ENCODE assay signal across 24 mouse cellular contexts in the genomic region with DNA sequence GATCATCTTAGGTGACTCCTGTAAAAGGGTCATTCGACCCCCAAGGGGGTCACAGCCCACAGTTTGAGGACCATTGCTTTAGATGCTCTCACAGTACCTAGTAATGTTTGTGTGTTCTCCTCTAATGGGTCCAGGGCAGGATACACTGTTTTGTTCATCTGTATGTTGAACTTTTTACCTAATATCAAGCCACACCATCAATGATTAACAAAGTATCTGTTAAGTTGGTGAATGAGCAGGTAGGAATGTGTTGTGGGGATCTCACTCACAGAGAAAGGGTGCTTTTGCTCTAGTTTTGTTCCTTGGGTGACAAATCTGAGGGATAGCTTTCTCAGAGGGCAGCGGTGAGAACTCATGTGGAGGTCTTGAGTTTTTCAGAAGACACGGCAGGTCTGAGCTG.
DNase-seq lines count a peak whose midpoint lies in the region; ATAC-seq lines count a peak whose summit lies in the region.
"Had no signal": no experiment of that assay in that cellular context is flagged by ENCODE, and none has a peak within 500 bp of the region (broad histone marks: within the 10 kb centered on the region; RNA-seq: fewer than 3 reads in every experiment).

No protein-coding gene starts in this region.

- no peak for DNase-seq in hindbrain, embryonic 14.5 days (ENCODE audit: low spot score)
- DNase-seq in kidney, adult 8-10 months = peak; percentile 22 to 60
- DNase-seq in frontal cortex, postnatal 36 days (ENCODE audit: low spot score in 2 of 2) = no peak
- DNase-seq: adrenal gland, adult 8-10 months; cerebellum, adult 2 months; cerebellum, postnatal 14 days; heart, postnatal 14 days; layer of hippocampus, postnatal 36 days; left cerebral cortex, postnatal 4 days; lung, adult 2 months; lung, postnatal 14 days; midbrain, embryonic 14.5 days; right cerebral cortex, postnatal 25 days; spleen, adult 18-20 months; thymus, postnatal 14 days had no signal

- peaks cover 61% of the 10 kb centered on the region for H3K4me1 ChIP-seq in hindbrain, embryonic 13.5 days (replicated peaks)
- peaks cover 42% of the 10 kb centered on the region for H3K4me1 ChIP-seq in hindbrain, embryonic 14.5 days (replicated peaks; ENCODE audit: control insufficient read depth, insufficient read depth, low read length)
- peaks cover 15% of the 10 kb centered on the region for H3K4me1 ChIP-seq in kidney, embryonic 15.5 days
- no peaks in the 10 kb centered on the region; the same call in 1 of the 2 replicates for H3K4me1 ChIP-seq in liver, embryonic 16.5 days (ENCODE audit: control insufficient read depth, low read depth, low read length)
- H3K4me1 ChIP-seq in liver, embryonic 12.5 days = no peaks in the 10 kb centered on the region

- no peak overlapping the region for H3K9ac ChIP-seq in hindbrain, embryonic 13.5 days
- no peak overlapping the region for H3K9ac ChIP-seq in hindbrain, embryonic 14.5 days
- no peak overlapping the region for H3K9ac ChIP-seq in kidney, embryonic 15.5 days
- no peak overlapping the region for H3K9ac ChIP-seq in liver, embryonic 16.5 days (ENCODE audit: low read depth, low read length)
- H3K9ac ChIP-seq in liver, embryonic 12.5 days = no peak overlapping the region
- H3K9ac ChIP-seq: limb, embryonic 15.5 days had no signal

- WGBS in hindbrain, embryonic 13.5 days = 81% methylated on average over 3 of the region's 3 CpGs
- 79% methylated on average over 3 of the region's 3 CpGs for WGBS in hindbrain, embryonic 14.5 days
- WGBS in kidney, embryonic 15.5 days = 77% methylated on average over 3 of the region's 3 CpGs
- WGBS in liver, embryonic 16.5 days (ENCODE audit: insufficient replicate concordance) = 57% methylated on average over 3 of the region's 3 CpGs
- 57% methylated on average over 3 of the region's 3 CpGs for WGBS in liver, embryonic 12.5 days (ENCODE audit: insufficient replicate concordance)

- no peak overlapping the region for H3K4me2 ChIP-seq in hindbrain, embryonic 13.5 days
- H3K4me2 ChIP-seq in hindbrain, embryonic 14.5 days (replicated peaks) = no peak overlapping the region
- H3K4me2 ChIP-seq in kidney, embryonic 15.5 days = no peak overlapping the region
- peak overlapping the region; percentile 8; the same call in 1 of the 2 replicates for H3K4me2 ChIP-seq in liver, embryonic 16.5 days (ENCODE audit: low read depth, low read length)
- no peak overlapping the region for H3K4me2 ChIP-seq in liver, embryonic 12.5 days
- H3K4me2 ChIP-seq: limb, embryonic 15.5 days had no signal

- H3K4me3 ChIP-seq in hindbrain, embryonic 13.5 days = no peak overlapping the region
- no peak overlapping the region for H3K4me3 ChIP-seq in hindbrain, embryonic 14.5 days (replicated peaks; ENCODE audit: low read length)
- no peak overlapping the region for H3K4me3 ChIP-seq in kidney, embryonic 15.5 days (replicated peaks)
- no peak overlapping the region for H3K4me3 ChIP-seq in liver, embryonic 16.5 days (ENCODE audit: low read depth, low read length)
- no peak overlapping the region for H3K4me3 ChIP-seq in liver, embryonic 12.5 days
- H3K4me3 ChIP-seq: erythroblast, embryonic 14.5 days; hindbrain, embryonic 10.5 days; limb, embryonic 15.5 days had no signal

- no peaks in the 10 kb centered on the region for H3K9me3 ChIP-seq in hindbrain, embryonic 13.5 days
- no peaks in the 10 kb centered on the region for H3K9me3 ChIP-seq in hindbrain, embryonic 14.5 days (ENCODE audit: control insufficient read depth, low read length)
- H3K9me3 ChIP-seq in kidney, embryonic 15.5 days (replicated peaks) = no peaks in the 10 kb centered on the region
- H3K9me3 ChIP-seq in liver, embryonic 16.5 days (replicated peaks; ENCODE audit: control insufficient read depth, low read length) = no peaks in the 10 kb centered on the region
- H3K9me3 ChIP-seq in liver, embryonic 12.5 days (replicated peaks) = no peaks in the 10 kb centered on the region
- H3K9me3 ChIP-seq: hindbrain, embryonic 10.5 days; limb, embryonic 15.5 days had no signal

- H3K27me3 ChIP-seq in hindbrain, embryonic 13.5 days = no peaks in the 10 kb centered on the region
- no peaks in the 10 kb centered on the region for H3K27me3 ChIP-seq in hindbrain, embryonic 14.5 days (ENCODE audit: control insufficient read depth, insufficient read depth, low read length)
- 0 out of 2 replicates have a peak, but pooled peaks cover 2% of the 10 kb centered on the region for H3K27me3 ChIP-seq in kidney, embryonic 15.5 days
- H3K27me3 ChIP-seq in liver, embryonic 16.5 days (ENCODE audit: control insufficient read depth, insufficient read depth, low read depth, low read length) = no peaks in the 10 kb centered on the region
- H3K27me3 ChIP-seq in liver, embryonic 12.5 days (replicated peaks) = no peaks in the 10 kb centered on the region
- H3K27me3 ChIP-seq: CH12.LX; limb, embryonic 15.5 days had no signal

- H3K27ac ChIP-seq in hindbrain, embryonic 13.5 days = 0 out of 2 replicates have a peak overlapping the region, but pooled peaks have one; percentile 67
- no peak overlapping the region for H3K27ac ChIP-seq in hindbrain, embryonic 14.5 days
- H3K27ac ChIP-seq in kidney, embryonic 15.5 days = no peak overlapping the region
- 0 out of 2 replicates have a peak overlapping the region, but pooled peaks have one; percentile 34 for H3K27ac ChIP-seq in liver, embryonic 16.5 days (ENCODE audit: low read length)
- H3K27ac ChIP-seq in liver, embryonic 12.5 days = no peak overlapping the region
- H3K27ac ChIP-seq: limb, embryonic 15.5 days had no signal

- no peaks in the 10 kb centered on the region for H3K36me3 ChIP-seq in hindbrain, embryonic 13.5 days
- no peaks in the 10 kb centered on the region for H3K36me3 ChIP-seq in hindbrain, embryonic 14.5 days (replicated peaks; ENCODE audit: control insufficient read depth, insufficient read depth)
- H3K36me3 ChIP-seq in kidney, embryonic 15.5 days = no peaks in the 10 kb centered on the region
- no peaks in the 10 kb centered on the region for H3K36me3 ChIP-seq in liver, embryonic 16.5 days (ENCODE audit: control insufficient read depth, insufficient read depth)
- H3K36me3 ChIP-seq in liver, embryonic 12.5 days = no peaks in the 10 kb centered on the region
- H3K36me3 ChIP-seq: hindbrain, embryonic 10.5 days; limb, embryonic 15.5 days had no signal

- ATAC-seq in hindbrain, embryonic 13.5 days (ENCODE audit: low FRiP score) = no peak
- ATAC-seq in hindbrain, embryonic 14.5 days (ENCODE audit: low FRiP score) = no peak
- no peak for ATAC-seq in kidney, embryonic 15.5 days (replicated peaks; ENCODE audit: low FRiP score)
- peak; percentile 61; the same call in 1 of the 2 replicates for ATAC-seq in liver, embryonic 16.5 days (ENCODE audit: low read depth)
- ATAC-seq in liver, embryonic 12.5 days = no peak
- ATAC-seq: forebrain, embryonic 16.5 days had no signal

Comparison
In these comparisons a context has a peak if more than half of its experiments do, and no peak if none do; other contexts are left out.
1. H3K27ac ChIP-seq: peak in hindbrain, embryonic 13.5 days (single experiment) and liver, embryonic 16.5 days (single experiment); none in hindbrain, embryonic 14.5 days (single experiment), kidney, embryonic 15.5 days (single experiment) and liver, embryonic 12.5 days (single experiment).
2. DNase-seq: peak in kidney, adult 8-10 months (2 of 2); none in hindbrain, embryonic 14.5 days (single experiment) and frontal cortex, postnatal 36 days (0 of 2).